8 mouse cellular contexts compared by ENCODE assay signal in the genomic region with DNA sequence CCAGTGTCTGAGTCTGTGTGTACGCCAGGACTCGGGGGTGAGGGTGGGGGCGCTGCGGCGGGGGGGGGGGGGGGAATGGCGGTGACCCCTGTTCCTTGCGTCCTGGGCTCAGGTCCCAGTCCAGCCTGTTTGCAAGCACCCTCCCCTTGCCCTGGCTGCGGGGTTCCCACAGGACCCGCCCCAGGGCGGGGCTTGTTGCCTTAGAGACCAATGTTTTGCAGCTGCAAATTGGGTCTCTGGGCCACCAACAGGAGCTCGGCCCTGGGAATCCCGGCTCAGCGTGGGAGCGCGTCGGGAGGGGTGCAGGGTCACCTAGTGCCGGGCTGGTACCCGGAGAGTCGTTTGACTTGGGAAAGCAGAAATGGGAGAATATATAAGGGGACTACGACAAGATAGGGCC. TPM values are rescaled to one million over a fixed set of nuclear protein-coding genes. Genes with fewer than 3 reads are reported as not detected.
DNase-seq lines count a peak whose midpoint lies in the region; ATAC-seq and TF ChIP-seq lines count a peak whose summit lies in the region.

No protein-coding gene starts in this region.

- H3K4me3 ChIP-seq in hindbrain, embryonic 11.5 days (ENCODE audit: low read depth, low read length): peak overlapping the region; percentile 27
- H3K4me3 ChIP-seq in left cerebral cortex, adult 2 months: peak overlapping the region; percentile 47

- H3K4me2 ChIP-seq in hindbrain, embryonic 11.5 days (replicated peaks; ENCODE audit: low read depth, low read length): peak overlapping the region; percentile 49

- ATAC-seq in hindbrain, embryonic 11.5 days (ENCODE audit: low FRiP score): peak; percentile 71

- TF ChIP-seq CTCF in left cerebral cortex, adult 2 months (IDR thresholded peaks at IDR 0.05): no peak

- no peaks in the 10 kb centered on the region for H3K9me3 ChIP-seq in hindbrain, embryonic 11.5 days (ENCODE audit: control insufficient read depth, low read length)

- H3K27me3 ChIP-seq in hindbrain, embryonic 11.5 days (ENCODE audit: control insufficient read depth, insufficient read depth, low read length): no peaks in the 10 kb centered on the region

- intact Hi-C loops in left cerebral cortex, adult 2 months (cut with DNase I): no loop called here

- 0 out of 2 replicates have a peak overlapping the region, but pooled peaks have one; percentile 3 for H3K9ac ChIP-seq in hindbrain, embryonic 11.5 days (ENCODE audit: low read depth, low read length)

- no peak overlapping the region; the same call in 1 of the 2 replicates for H3K27ac ChIP-seq in hindbrain, embryonic 11.5 days (ENCODE audit: low read depth, low read length)
- peak overlapping the region; percentile 92 for H3K27ac ChIP-seq in left cerebral cortex, adult 2 months

- H3K4me1 ChIP-seq in hindbrain, embryonic 11.5 days (replicated peaks; ENCODE audit: control insufficient read depth, insufficient read depth, low read length): 0 out of 2 replicates have a peak, but pooled peaks cover 7% of the 10 kb centered on the region

- peak; percentile 71 for DNase-seq in layer of hippocampus, adult 11-12 months (ENCODE audit: low spot score)
- no peak for DNase-seq in layer of hippocampus, adult 8-10 months (ENCODE audit: low spot score in 2 of 2)
- DNase-seq in cerebellum, adult 9-11 months: peak; percentile 71
- DNase-seq in frontal cortex, postnatal 14 days (ENCODE audit: low spot score in 2 of 2): peak; percentile 56 to 59
- DNase-seq in hindbrain, embryonic 11.5 days (ENCODE audit: low spot score): peak; percentile 93
- peak; percentile 74 to 79 for DNase-seq in left cerebral cortex, adult 2 months (ENCODE audit: extremely low spot score in 1 of 2, low spot score in 2 of 2)
- peak; percentile 91 to 92 for DNase-seq in lung, postnatal 4 days
- DNase-seq in right cerebral cortex, adult 18-20 months: peak; percentile 85

- H3K36me3 ChIP-seq in hindbrain, embryonic 11.5 days (ENCODE audit: control insufficient read depth, insufficient read depth, low read length): no peaks in the 10 kb centered on the region

- 1% methylated on average over 19 of the region's 20 CpGs for WGBS in hindbrain, embryonic 11.5 days

RNA-seq across cellular contexts. Expression of a gene that starts 16.5 kb away (rescaled TPM):
- 10 to 100 TPM in 3 of 4 experiments, 1 to 10 TPM in 1; 5.4 to 13.8 (median 10.7) TPM for total RNA-seq in layer of hippocampus, adult 8-10 months (2022)
- not detected in 2 replicates for polyA plus RNA-seq in hindbrain, embryonic 11.5 days (2014; fragmentation: Nextera tagmentation; extraction: Ambion mirVana)
- 10 to 100 TPM; 27.0 to 59.5 TPM for total RNA-seq in left cerebral cortex, adult 2 months (2021)

RNA-seq across cellular contexts. Expression of a gene that starts 18.2 kb away (rescaled TPM):
- 10 to 100 TPM; 41.9 to 47.8 (median 43.2) TPM for total RNA-seq in layer of hippocampus, adult 8-10 months (2022)
- polyA plus RNA-seq in hindbrain, embryonic 11.5 days (2014; fragmentation: Nextera tagmentation; extraction: Ambion mirVana): 108 and 112 TPM in 2 replicates
- 10 to 100 TPM; 48.9 to 51.8 TPM for total RNA-seq in left cerebral cortex, adult 2 months (2021)

RNA-seq across cellular contexts. Expression of a gene that starts 32.9 kb away (rescaled TPM):
- 10 to 100 TPM; 18.3 to 20.2 (median 19.0) TPM for total RNA-seq in layer of hippocampus, adult 8-10 months (2022)
- 14.7 and 15.2 TPM in 2 replicates for polyA plus RNA-seq in hindbrain, embryonic 11.5 days (2014; fragmentation: Nextera tagmentation; extraction: Ambion mirVana)
- total RNA-seq in left cerebral cortex, adult 2 months (2021): 10 to 100 TPM; 17.0 to 17.8 TPM

RNA-seq across cellular contexts. Expression of a gene that starts 33.2 kb away (rescaled TPM):
- 1 to 10 TPM; 5.7 to 9.2 (median 8.1) TPM for total RNA-seq in layer of hippocampus, adult 8-10 months (2022)
- polyA plus RNA-seq in hindbrain, embryonic 11.5 days (2014; fragmentation: Nextera tagmentation; extraction: Ambion mirVana): 3.2 and 5.0 TPM in 2 replicates
- 1 to 10 TPM; 7.7 to 7.8 TPM for total RNA-seq in left cerebral cortex, adult 2 months (2021)

RNA-seq across cellular contexts. Expression of a gene that starts 43.9 kb away (rescaled TPM):
- 10 to 100 TPM; 76.6 to 96.7 (median 85.4) TPM for total RNA-seq in layer of hippocampus, adult 8-10 months (2022)
- 49.6 and 52.1 TPM in 2 replicates for polyA plus RNA-seq in hindbrain, embryonic 11.5 days (2014; fragmentation: Nextera tagmentation; extraction: Ambion mirVana)
- total RNA-seq in left cerebral cortex, adult 2 months (2021): 100 to 1,000 TPM; 110 to 122 TPM

Comparison
In these comparisons a context has a peak if more than half of its experiments do, and no peak if none do; other contexts are left out.
1. DNase-seq: peak in layer of hippocampus, adult 11-12 months (single experiment), cerebellum, adult 9-11 months (single experiment), frontal cortex, postnatal 14 days (2 of 2), hindbrain, embryonic 11.5 days (single experiment), left cerebral cortex, adult 2 months (2 of 2), lung, postnatal 4 days (2 of 2) and right cerebral cortex, adult 18-20 months (single experiment); none in layer of hippocampus, adult 8-10 months (0 of 2).